Mouse (Mus musculus) small intestine, adult 2 months (tissue): ENCODE measurements around the gene Elovl5.

ENCODE experiments used
- CTCF ChIP-seq: fragments of 200-500 bp; IDR thresholded peaks from 2 replicates; pipeline ENCODE4 v1.5.1; 2012; ENCODE audit warnings: low read depth, mild to moderate bottlenecking, control low read depth, inconsistent platforms, low read length, moderate library complexity, mixed read lengths; ENCODE audit not compliant: insufficient replicate concordance, insufficient read length; ENCODE audit errors: extremely low read depth
- POLR2A ChIP-seq: fragments of 200-500 bp; IDR thresholded peaks from 2 replicates; pipeline ENCODE4 v1.6.1; 2012; ENCODE audit warnings: low read depth, mild to moderate bottlenecking, control low read depth, inconsistent platforms, low read length, moderate library complexity

DNA sequence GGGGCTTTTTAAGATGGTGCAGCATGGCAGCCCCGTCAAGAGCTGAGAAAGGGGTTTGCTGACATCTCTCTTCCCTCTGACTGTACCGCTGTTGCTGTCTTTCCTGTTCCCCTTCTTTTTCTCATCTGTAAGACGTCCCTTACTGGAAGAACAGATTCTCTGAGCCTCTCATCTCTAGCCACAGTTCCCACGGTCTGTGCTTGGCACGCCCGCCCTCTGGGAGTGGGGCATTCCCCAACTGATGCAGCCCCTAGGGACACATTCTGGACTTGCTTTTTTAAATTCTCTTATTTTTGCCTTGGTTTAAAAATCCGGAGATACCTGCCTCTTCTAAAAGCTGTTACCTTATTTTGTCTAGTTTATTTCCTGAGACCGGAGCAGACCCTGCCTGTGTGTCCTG, 73.1 kb downstream of the Elovl5 start:
- TF ChIP-seq CTCF, result no peak
- TF ChIP-seq POLR2A, result no peak
